ENCODE assay signal across 19 mouse cellular contexts in the genomic region with DNA sequence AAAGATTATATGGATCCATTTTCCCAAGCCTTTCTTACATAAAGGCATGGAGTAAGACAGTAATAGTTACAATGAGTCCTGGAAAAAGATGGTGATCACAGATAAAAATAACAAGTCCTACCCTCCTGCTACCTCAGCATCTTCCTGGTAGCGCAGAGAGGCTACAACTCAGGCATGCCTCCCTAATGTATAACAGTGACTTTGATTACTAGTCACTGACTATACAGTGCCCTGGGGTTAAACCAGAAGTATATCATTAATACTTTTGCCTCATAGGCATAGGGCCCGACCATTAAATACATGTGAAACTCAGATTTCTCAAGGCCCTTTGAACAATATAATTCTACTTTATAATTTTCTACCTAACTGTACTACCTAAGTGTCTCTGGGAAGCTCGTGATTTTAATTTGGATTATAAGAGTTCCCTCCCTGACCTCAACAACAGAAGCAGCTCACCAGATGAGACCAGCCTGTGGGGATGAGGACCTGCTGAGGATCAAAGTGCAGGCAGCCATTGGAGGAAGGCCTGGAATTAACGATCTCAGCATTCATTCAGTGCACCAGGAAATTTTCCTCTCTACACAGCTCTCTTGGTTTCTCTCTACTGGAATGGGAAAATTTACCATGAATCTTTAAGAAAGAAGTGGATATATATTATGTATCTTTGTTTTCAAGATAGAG. TPM values are rescaled to one million over a fixed set of nuclear protein-coding genes. Genes with fewer than 3 reads are reported as not detected.
DNase-seq lines count a peak whose midpoint lies in the region; ATAC-seq lines count a peak whose summit lies in the region.
"Had no signal": no experiment of that assay in that cellular context is flagged by ENCODE, and none has a peak within 500 bp of the region (broad histone marks: within the 10 kb centered on the region; RNA-seq: fewer than 3 reads in every experiment).

No protein-coding gene starts in this region.

- 84% methylated on average over 4 of the region's 4 CpGs for WGBS in heart, embryonic 10.5 days
- WGBS in liver, embryonic 13.5 days (ENCODE audit: insufficient replicate concordance), result 68% methylated on average over 4 of the region's 4 CpGs

- peak overlapping the region; percentile 69 for H3K9ac ChIP-seq in liver, embryonic 13.5 days
- H3K9ac ChIP-seq: limb, embryonic 12.5 days; lung, embryonic 15.5 days had no signal

- 0 out of 2 replicates have a peak, but pooled peaks cover 5% of the 10 kb centered on the region for H3K36me3 ChIP-seq in heart, embryonic 10.5 days
- peaks cover 19% of the 10 kb centered on the region for H3K36me3 ChIP-seq in liver, embryonic 13.5 days
- H3K36me3 ChIP-seq: limb, embryonic 12.5 days; lung, embryonic 15.5 days had no signal

- peak; percentile 28; the same call in 1 of the 2 replicates for ATAC-seq in erythroblast, adult 5-6 weeks (replicated peaks; ENCODE audit: low FRiP score, poor library complexity, severe bottlenecking)
- ATAC-seq in liver, embryonic 13.5 days (ENCODE audit: low read depth), result no peak
- ATAC-seq: forebrain, embryonic 16.5 days; inflammation-experienced regulatory T-cells, adult 6 months had no signal

- no peak overlapping the region for H3K4me3 ChIP-seq in heart, embryonic 10.5 days
- H3K4me3 ChIP-seq in liver, embryonic 13.5 days (replicated peaks), result no peak overlapping the region
- H3K4me3 ChIP-seq: gastrocnemius, adult 2 months; limb, embryonic 12.5 days; lung, embryonic 15.5 days had no signal

- no peaks in the 10 kb centered on the region for H3K9me3 ChIP-seq in heart, embryonic 10.5 days
- H3K9me3 ChIP-seq in liver, embryonic 13.5 days (replicated peaks), result no peaks in the 10 kb centered on the region
- H3K9me3 ChIP-seq: lung, embryonic 15.5 days had no signal

- intact Hi-C loops in heart, postnatal 14 days (cut with DNase I), result no loop called here

- H3K4me1 ChIP-seq in heart, embryonic 10.5 days, result peaks cover 10% of the 10 kb centered on the region; the same call in 1 of the 2 replicates
- H3K4me1 ChIP-seq in liver, embryonic 13.5 days (replicated peaks), result peaks cover 52% of the 10 kb centered on the region
- H3K4me1 ChIP-seq: limb, embryonic 12.5 days had no signal

- no peaks in the 10 kb centered on the region for H3K27me3 ChIP-seq in heart, embryonic 10.5 days (ENCODE audit: insufficient read depth, poor library complexity, severe bottlenecking)
- H3K27me3 ChIP-seq in liver, embryonic 13.5 days, result no peaks in the 10 kb centered on the region
- H3K27me3 ChIP-seq: limb, embryonic 12.5 days; lung, embryonic 15.5 days had no signal

- no peak for DNase-seq in heart, embryonic 10.5 days (ENCODE audit: low spot score)
- DNase-seq in heart, postnatal 14 days, result no peak
- peak; percentile 67 for DNase-seq in kidney, adult 9 months
- DNase-seq in kidney, postnatal 14 days, result no peak
- no peak for DNase-seq in liver, embryonic 13.5 days
- DNase-seq in retina, embryonic 14.5 days (ENCODE audit: low spot score), result no peak
- DNase-seq in spleen, postnatal 4 days (ENCODE audit: low spot score in 2 of 2), result no peak
- DNase-seq: adrenal gland, adult 8-10 months; cerebellum, adult 11-12 months; cerebellum, postnatal 36 days; gastrocnemius, adult 2 months; heart, adult 18-20 months; layer of hippocampus, adult 9-11 months; thymus, postnatal 25 days had no signal

- H3K4me2 ChIP-seq in liver, embryonic 13.5 days, result peak overlapping the region; percentile 49
- H3K4me2 ChIP-seq: limb, embryonic 12.5 days; lung, embryonic 15.5 days had no signal

- H3K27ac ChIP-seq in heart, embryonic 10.5 days, result peak overlapping the region; percentile 62; the same call in 1 of the 2 replicates
- H3K27ac ChIP-seq in liver, embryonic 13.5 days, result peak overlapping the region; percentile 99
- H3K27ac ChIP-seq: gastrocnemius, adult 2 months; limb, embryonic 12.5 days; lung, embryonic 15.5 days had no signal

RNA-seq across cellular contexts. Expression of a gene that starts 40.7 kb away (rescaled TPM):
- 7.1 and 7.3 TPM in 2 replicates for polyA plus RNA-seq in heart, embryonic 10.5 days (2016; fragmentation: Nextera tagmentation; extraction: Ambion mirVana)
- 1 to 10 TPM; 6.4 TPM for total RNA-seq in heart, postnatal 14 days (2021)
- 129 and 168 TPM in 2 replicates for total RNA-seq in erythroblast, adult 5-6 weeks (2015; ENCODE audit: low replicate concordance)
- total RNA-seq in erythroblast, adult 5-6 weeks (2017; ENCODE audit: low replicate concordance), result 257 and 280 TPM in 2 replicates
- 11.8 and 13.9 TPM in 2 replicates for polyA plus RNA-seq in liver, embryonic 13.5 days (2015; fragmentation: Nextera tagmentation; extraction: Ambion mirVana)

Comparison
In these comparisons a context has a peak if more than half of its experiments do, and no peak if none do; other contexts are left out.
1. RNA of a gene that starts 40.7 kb away (total RNA-seq): 129 to 280 TPM in erythroblast, adult 5-6 weeks; 6.4 TPM in heart, postnatal 14 days; every median in the first group is over 10 times any median in the second.